Mouse (Mus musculus) spleen, postnatal 36 days (tissue): ENCODE results near the gene Klk11.
A peak's percentile ranks its signal among the peaks of the same experiment; 100 is the strongest.

ENCODE experiments used
- DNase-seq, 2 experiments: peaks; one replicate each; pipeline ENCODE4 v3.0.0; 2022; ENCODE audit warnings: low spot score in 2 of 2, mixed read lengths in 1 of 2

Klk11 gene

GRCm38 (mm10) chr7:43796355-43796754 is 22.0 kb downstream of the Klk11 start:
- DNase-seq: no peak

DNA sequence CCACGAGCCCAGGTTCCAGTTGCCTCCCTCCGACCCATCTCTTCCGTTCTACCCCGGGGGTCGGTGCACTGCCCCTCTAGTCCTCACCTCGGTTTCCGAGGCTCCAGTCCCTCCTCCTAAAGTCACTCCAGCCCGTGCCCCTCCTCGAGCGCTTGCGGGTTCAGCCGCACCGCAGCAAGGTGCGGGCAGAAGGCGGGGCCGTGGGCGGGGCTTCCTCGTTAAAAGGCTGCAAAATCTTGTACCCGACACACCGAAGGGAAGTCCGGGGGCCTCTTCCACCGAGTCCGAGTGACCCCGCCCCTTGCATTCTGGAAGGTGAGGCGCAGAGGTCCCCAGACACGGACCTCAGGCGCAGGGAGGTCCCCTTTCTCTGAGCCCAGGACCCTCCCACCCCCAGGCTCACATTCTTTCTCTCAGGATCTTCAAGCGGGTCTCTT is 22.9 kb downstream of the Klk11 start, which contains the start of gene Klk8:
TSS of gene Klk8 (plus strand) at position 245 of the 437 bp plus-strand sequence.
- DNase-seq: peak; percentile 13 to 21

- DNase-seq: peak; percentile 26 to 28
Measured at GRCm38 (mm10) chr7:43797844-43798462, 23.5 kb downstream of the Klk11 start.

- no peak for DNase-seq
Measured at GRCm38 (mm10) chr7:43799876-43800275, 25.5 kb downstream of the Klk11 start.

DNA sequence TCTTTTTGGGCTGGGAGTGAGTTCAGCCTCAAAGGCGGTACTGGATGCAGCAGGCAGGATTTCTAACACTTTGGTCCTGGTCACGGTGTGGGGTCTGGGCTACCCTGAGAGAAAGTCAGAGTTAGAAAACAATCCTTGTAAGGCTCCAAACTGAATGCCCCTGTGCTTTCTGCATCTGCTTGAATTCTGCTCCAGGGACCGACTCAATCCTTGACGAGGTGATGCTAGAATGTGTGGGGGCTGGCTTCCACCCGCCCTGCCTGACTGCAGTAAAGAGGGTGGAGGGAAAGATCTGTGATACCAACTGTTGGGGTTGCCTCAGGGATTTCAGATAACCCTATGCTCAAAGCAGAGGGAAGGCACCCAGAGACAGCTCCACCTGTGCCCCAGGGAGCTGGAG is 36.6 kb downstream of the Klk11 start, which contains the start of gene Klk7:
TSS of gene Klk7 (plus strand) at position 301 of the 400 bp plus-strand sequence.
- DNase-seq: no peak

DNA sequence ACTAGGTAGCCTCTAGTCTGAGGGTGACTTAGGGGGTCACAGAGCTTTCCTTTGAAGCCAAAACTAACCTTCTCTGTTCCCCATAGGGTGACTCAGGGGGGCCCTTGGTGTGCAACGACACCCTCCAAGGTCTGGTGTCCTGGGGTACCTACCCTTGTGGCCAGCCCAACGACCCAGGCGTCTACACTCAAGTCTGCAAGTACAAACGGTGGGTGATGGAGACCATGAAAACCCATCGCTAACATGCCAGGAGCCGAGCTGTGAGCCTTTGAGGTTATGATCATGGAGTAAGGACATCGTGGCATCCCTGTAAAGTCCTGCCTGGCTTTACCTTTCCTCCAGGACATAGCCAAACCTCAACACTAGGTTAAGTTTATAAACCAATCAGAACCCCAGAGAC is 40.8 kb downstream of the Klk11 start:
- DNase-seq: no peak

GRCm38 (mm10) chr7:43816746-43817145 is 42.3 kb downstream of the Klk11 start:
- DNase-seq: no peak

- DNase-seq: no peak
Measured at GRCm38 (mm10) chr7:43821581-43821980, 47.2 kb downstream of the Klk11 start.

GRCm38 (mm10) chr7:43824199-43824598 is 49.8 kb downstream of the Klk11 start, which contains the start of gene Klk6:
Gene Klk6 (plus strand): TSS chr7:43824499.
- DNase-seq: no peak

GRCm38 (mm10) chr7:43826056-43826455 is 51.7 kb downstream of the Klk11 start:
- no peak for DNase-seq

DNA sequence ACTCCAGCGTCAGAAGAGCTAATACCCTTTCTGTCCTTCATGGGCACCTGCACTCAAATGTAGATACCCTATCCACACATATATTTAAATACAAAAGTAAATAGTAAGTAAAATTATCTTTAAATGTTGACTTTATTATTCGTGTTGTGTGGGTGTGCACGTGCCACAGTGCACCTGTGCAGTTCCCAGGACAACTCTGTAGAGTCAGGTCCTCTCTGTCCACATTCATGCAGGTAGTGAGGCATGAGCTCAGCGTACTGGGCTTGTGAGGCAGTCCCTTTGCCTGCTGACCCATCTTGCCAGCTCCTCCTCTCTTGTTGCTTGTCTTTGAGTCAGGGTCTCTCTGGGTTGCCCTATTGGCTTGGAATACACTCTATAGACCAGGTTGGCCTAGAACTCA is 53.3 kb downstream of the Klk11 start:
- DNase-seq: no peak
